Mouse (Mus musculus) layer of hippocampus, adult 2 months (tissue): ENCODE measurements around the gene Fh1. TPM values are rescaled to one million over a fixed set of nuclear protein-coding genes. Genes with fewer than 3 reads are reported as not detected.

Experiments
- DNase-seq, 2 experiments: peaks; one replicate each; pipeline ENCODE4 v3.0.0; 2022; ENCODE audit warnings: low spot score in 2 of 2
- H3K27ac ChIP-seq: fragments of 200-600 bp; 2 replicates; pipeline ENCODE4 v1.8.1; 2022
- H3K4me3 ChIP-seq: fragments of 200-600 bp; 2 replicates; pipeline ENCODE4 v1.8.1; 2022; ENCODE audit warnings: mild to moderate bottlenecking
- CTCF ChIP-seq: fragments of 200-600 bp; conservative IDR thresholded peaks from 2 replicates; pipeline ENCODE4 v1.8.1; 2022; ENCODE audit warnings: antibody characterized with exemption, mild to moderate bottlenecking, moderate library complexity
- total RNA-seq, 2 experiments: library from RNA; stranded (reverse); gene quantifications; 2 replicates each; pipeline ENCODE4 v1.2.3; 2021

Gene Fh1
- total RNA-seq, 2 experiments from 2014 or later, result 73.2 to 73.6 TPM

DNA sequence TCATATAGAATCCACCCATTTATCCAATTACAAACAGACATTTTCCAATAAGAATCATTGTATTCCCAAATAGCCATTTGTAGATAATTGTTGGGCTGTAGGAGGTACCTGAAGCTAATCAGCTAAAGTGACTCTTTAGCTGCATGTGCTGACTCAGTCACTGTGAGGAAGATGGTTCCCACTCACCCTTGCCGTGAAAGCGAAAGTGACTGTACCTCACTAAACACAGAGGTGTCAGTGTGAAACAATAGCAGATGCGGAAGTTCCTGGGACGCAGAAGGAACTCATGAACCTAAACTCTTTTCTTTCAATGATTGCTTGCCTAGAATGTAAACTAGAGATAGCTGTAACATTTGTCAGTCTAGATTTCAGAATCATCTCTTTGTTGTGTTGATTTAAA, 61.1 kb downstream of the Fh1 start:
- TF ChIP-seq CTCF, result no peak
- no peak for DNase-seq
- no peak overlapping the region for H3K27ac ChIP-seq
- H3K4me3 ChIP-seq, result no peak overlapping the region

DNA sequence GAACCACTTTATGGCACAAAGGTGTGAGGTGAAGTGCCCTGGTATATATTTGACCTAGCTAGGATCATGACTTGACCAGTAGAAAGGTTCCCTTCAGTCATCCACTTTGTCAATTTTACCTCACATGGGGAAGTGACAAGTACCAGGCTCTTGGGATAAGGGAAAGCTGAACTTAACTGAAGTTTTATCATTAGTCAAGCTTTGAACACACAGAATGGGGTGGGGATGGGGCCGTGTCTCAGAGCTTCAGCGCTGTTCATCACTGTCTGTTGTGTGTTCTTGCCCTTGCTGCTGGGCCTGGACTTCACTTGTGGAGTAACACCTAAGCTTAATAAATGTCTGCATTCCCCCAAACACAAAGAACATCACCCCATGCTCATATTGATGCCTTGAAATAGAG, 63.1 kb downstream of the Fh1 start:
- Histone ChIP-seq H3K4me3 (no peak overlapping the region), H3K27ac (no peak overlapping the region)
- no peak for DNase-seq
- TF ChIP-seq CTCF, result no peak

DNA sequence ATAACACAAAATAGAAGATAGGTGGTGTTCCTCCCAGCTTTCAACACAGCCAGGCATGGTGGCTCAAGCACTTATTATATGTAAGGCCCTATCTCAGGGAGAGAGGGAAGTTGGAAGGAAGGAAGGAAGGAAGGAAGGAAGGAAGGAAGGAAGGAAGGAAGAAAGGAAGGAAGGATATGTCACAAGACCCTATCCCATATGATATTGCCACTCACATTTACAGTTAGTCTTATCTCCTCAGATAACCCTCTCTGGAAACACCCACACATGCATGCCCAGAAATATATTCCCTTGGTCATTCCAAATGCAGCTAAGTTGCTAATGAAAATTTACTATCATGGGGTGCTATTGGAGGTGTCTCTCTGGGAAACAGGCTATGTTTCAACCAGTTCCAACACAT, 63.6 kb downstream of the Fh1 start:
- Histone ChIP-seq H3K4me3 (no peak overlapping the region), H3K27ac (no peak overlapping the region)
- no peak for TF ChIP-seq CTCF
- no peak for DNase-seq

DNA sequence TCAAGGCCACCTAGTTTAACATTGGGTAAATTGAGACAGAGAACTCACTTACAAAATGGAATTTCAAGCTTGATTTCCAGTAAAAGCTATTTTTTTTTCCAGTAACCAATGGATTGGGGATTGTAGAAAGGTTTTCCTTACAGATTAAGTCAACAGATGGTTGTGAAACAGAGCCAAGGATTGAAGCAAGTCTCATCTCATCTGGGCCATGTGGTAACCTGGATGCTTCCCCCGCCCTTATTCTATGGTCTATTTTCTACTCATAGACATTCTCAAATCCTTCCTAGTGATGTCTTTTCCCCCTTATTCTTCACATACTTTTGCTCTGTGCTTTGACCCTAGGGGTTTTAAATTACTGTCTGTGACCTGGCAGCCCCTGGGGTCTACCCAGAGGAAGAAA, 70.8 kb downstream of the Fh1 start:
- no peak for TF ChIP-seq CTCF
- DNase-seq, result peak in 1 of 2 experiments; percentile 35
- H3K4me3 ChIP-seq, result no peak overlapping the region
- H3K27ac ChIP-seq, result peak overlapping the region; percentile 71; the same call in 1 of the 2 replicates

DNA sequence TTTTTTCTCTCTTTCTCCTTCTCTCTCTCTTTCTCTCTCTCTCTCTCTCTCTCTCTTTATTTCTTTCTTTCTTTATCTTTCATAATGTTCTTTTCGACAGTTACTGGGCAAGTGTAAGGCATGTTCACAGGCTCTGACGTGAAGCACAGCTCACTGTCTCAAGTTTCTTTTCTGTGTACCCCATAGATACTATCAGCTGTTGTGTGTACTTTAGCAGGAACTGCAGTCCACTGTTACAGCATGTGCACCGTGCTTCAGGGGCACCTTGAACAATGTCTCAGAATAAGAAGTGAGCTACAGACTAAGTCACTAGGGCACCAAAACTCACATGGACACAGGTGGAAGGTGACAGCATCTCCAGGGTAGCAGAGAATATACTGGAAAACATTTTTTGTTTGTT, 73.0 kb downstream of the Fh1 start:
- no peak for TF ChIP-seq CTCF
- no peak overlapping the region for H3K4me3 ChIP-seq
- no peak for DNase-seq
- H3K27ac ChIP-seq, result no peak overlapping the region

DNA sequence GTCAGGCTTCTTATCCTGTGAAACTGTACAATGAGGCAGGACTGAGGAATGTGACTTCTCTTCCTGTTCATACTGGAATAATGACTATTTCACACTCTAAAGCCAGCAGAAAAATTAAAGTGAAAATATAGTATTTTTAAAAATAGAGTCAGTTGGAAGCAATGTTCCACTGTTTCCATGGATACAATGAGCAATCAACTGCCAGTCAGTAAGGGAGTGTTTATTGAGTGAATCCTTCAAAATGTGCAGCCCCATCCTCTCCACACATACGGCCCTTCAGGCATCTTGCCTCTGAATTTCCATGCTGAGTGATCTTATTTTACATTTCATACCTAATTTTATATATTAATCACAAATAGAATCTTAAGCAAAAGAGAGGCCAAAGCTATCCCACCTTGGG, 74.8 kb downstream of the Fh1 start:
- H3K27ac ChIP-seq, result peak overlapping the region; percentile 90
- no peak for TF ChIP-seq CTCF

More for the DNA sequence above, 74.8 kb downstream of the Fh1 start:
- peak; percentile 13 to 60 for DNase-seq
- H3K4me3 ChIP-seq, result no peak overlapping the region

Other genes with a start within 250 kb of the Fh1 start
- gene Rgs7, start 133.1 kb downstream of the Fh1 start, total RNA-seq, result 10 to 100 TPM; 81.1 to 81.6 TPM
- under 1 TPM in 1 of 2 experiments, not detected in 1; 0.15 TPM for gene Kmo, start 5.3 kb downstream of the Fh1 start, total RNA-seq
- gene Opn3, start 67.1 kb upstream of the Fh1 start, total RNA-seq, result 1 to 10 TPM; 1.0 to 1.7 TPM
- 1 to 10 TPM; 4.3 TPM for gene Chml, start 67.3 kb upstream of the Fh1 start, total RNA-seq
- gene Wdr64, start 73.0 kb upstream of the Fh1 start, total RNA-seq, result not detected